Mouse (Mus musculus): ENCODE data around the gene Snx29. TPM values are rescaled to one million over a fixed set of nuclear protein-coding genes. Genes with fewer than 3 reads are reported as not detected.
"Not testable (repeated sequence)": the region's sequence is repeated elsewhere in the genome, so short reads cannot be mapped to it uniquely, and the experiment has no call there.

Snx29 gene
- total RNA-seq, 2 experiments from 2014 or later, result 25.0 to 31.5 TPM

- no peak for DNase-seq (ENCODE audit: extremely low spot score in 1 of 2, low spot score in 1 of 2)
These were observed 152.6 kb downstream of the Snx29 start for GRCm38 (mm10) chr16:11475137-11475943.

- no peak for DNase-seq (ENCODE audit: extremely low spot score in 1 of 2, low spot score in 1 of 2)
These were observed 153.6 kb downstream of the Snx29 start for GRCm38 (mm10) chr16:11476314-11476713.

- DNase-seq (ENCODE audit: extremely low spot score in 1 of 2, low spot score in 1 of 2), result no peak
These were observed 154.3 kb downstream of the Snx29 start for GRCm38 (mm10) chr16:11476968-11477367.

GRCm38 (mm10) chr16:11477591-11477990 lies 154.9 kb downstream of the Snx29 start:
- no peak for DNase-seq (ENCODE audit: extremely low spot score in 1 of 2, low spot score in 1 of 2)

- DNase-seq (ENCODE audit: extremely low spot score in 1 of 2, low spot score in 1 of 2), result no peak
These were observed 156.9 kb downstream of the Snx29 start for GRCm38 (mm10) chr16:11479605-11480004.

GRCm38 (mm10) chr16:11482189-11482588 lies 159.5 kb downstream of the Snx29 start:
- no peak for DNase-seq (ENCODE audit: extremely low spot score in 1 of 2, low spot score in 1 of 2)

GRCm38 (mm10) chr16:11494895-11495294 lies 172.2 kb downstream of the Snx29 start:
- DNase-seq (ENCODE audit: extremely low spot score in 1 of 2, low spot score in 1 of 2), result no peak

GRCm38 (mm10) chr16:11495923-11496616 lies 173.4 kb downstream of the Snx29 start:
- DNase-seq (ENCODE audit: extremely low spot score in 1 of 2, low spot score in 1 of 2), result no peak

GRCm38 (mm10) chr16:11496721-11497120 lies 174.0 kb downstream of the Snx29 start:
- DNase-seq (ENCODE audit: extremely low spot score in 1 of 2, low spot score in 1 of 2), result no peak

- DNase-seq (ENCODE audit: extremely low spot score in 1 of 2, low spot score in 1 of 2), result no peak
These were observed 177.4 kb downstream of the Snx29 start for GRCm38 (mm10) chr16:11500061-11500460.

- no peak for DNase-seq (ENCODE audit: extremely low spot score in 1 of 2, low spot score in 1 of 2)
These were observed 178.4 kb downstream of the Snx29 start for GRCm38 (mm10) chr16:11501138-11501537.

- DNase-seq (ENCODE audit: extremely low spot score in 1 of 2, low spot score in 1 of 2), result no peak
These were observed 178.9 kb downstream of the Snx29 start for GRCm38 (mm10) chr16:11501611-11502010.

- DNase-seq (ENCODE audit: extremely low spot score in 1 of 2, low spot score in 1 of 2), result no peak
These were observed 182.2 kb downstream of the Snx29 start for GRCm38 (mm10) chr16:11504666-11505491.

GRCm38 (mm10) chr16:11505492-11506176 lies 182.9 kb downstream of the Snx29 start:
- peak in 1 of 2 experiments; percentile 27 for DNase-seq (ENCODE audit: extremely low spot score in 1 of 2, low spot score in 1 of 2)

- no peak for DNase-seq (ENCODE audit: extremely low spot score in 1 of 2, low spot score in 1 of 2)
These were observed 184.6 kb downstream of the Snx29 start for GRCm38 (mm10) chr16:11507188-11507731.

GRCm38 (mm10) chr16:11508341-11508740 lies 185.6 kb downstream of the Snx29 start:
- DNase-seq (ENCODE audit: extremely low spot score in 1 of 2, low spot score in 1 of 2), result no peak

GRCm38 (mm10) chr16:11510416-11510815 lies 187.7 kb downstream of the Snx29 start:
- DNase-seq (ENCODE audit: extremely low spot score in 1 of 2, low spot score in 1 of 2), result no peak

- no peak for DNase-seq (ENCODE audit: extremely low spot score in 1 of 2, low spot score in 1 of 2)
These were observed 188.1 kb downstream of the Snx29 start for GRCm38 (mm10) chr16:11510854-11511253.

- not testable (repeated sequence) for DNase-seq (ENCODE audit: extremely low spot score in 1 of 2, low spot score in 1 of 2)
These were observed 189.0 kb downstream of the Snx29 start for GRCm38 (mm10) chr16:11511696-11512095.

- DNase-seq (ENCODE audit: extremely low spot score in 1 of 2, low spot score in 1 of 2), result no peak
These were observed 194.0 kb downstream of the Snx29 start for GRCm38 (mm10) chr16:11516681-11517080.
